Mouse (Mus musculus) forebrain, embryonic 11.5 days (tissue): ENCODE data around the gene Cdk2ap2. TPM values are rescaled to one million over a fixed set of nuclear protein-coding genes. Genes with fewer than 3 reads are reported as not detected.
"Not testable (repeated sequence)": the region's sequence is repeated elsewhere in the genome, so short reads cannot be mapped to it uniquely, and the experiment has no call there.

Experiments used
- ATAC-seq: fragments of 200-750 bp; cut with Nextera tagmentation; replicated peaks from 2 replicates; pipeline ENCODE4 v1.8.0; 2017; ENCODE audit warnings: moderate TSS enrichment; ENCODE audit not compliant: low FRiP score
- DNase-seq: peaks from one replicate; pipeline ENCODE4 v3.0.0-alpha.2; 2017; ENCODE audit warnings: low spot score
- H3K27ac ChIP-seq: fragments of 300-500 bp; sonication (generic); 2 replicates; pipeline ENCODE4 v1.5.1; 2014; ENCODE audit warnings: low read depth, low read length
- H3K27me3 ChIP-seq: fragments of 300-500 bp; sonication (generic); 2 replicates; pipeline ENCODE4 v1.6.1; 2014; ENCODE audit warnings: mild to moderate bottlenecking, low read length, mixed read lengths; ENCODE audit not compliant: control insufficient read depth, insufficient read depth
- H3K36me3 ChIP-seq: fragments of 300-500 bp; sonication (generic); 2 replicates; pipeline ENCODE4 v1.6.1; 2014; ENCODE audit warnings: mild to moderate bottlenecking, low read length, moderate library complexity, mixed read lengths; ENCODE audit not compliant: control insufficient read depth, insufficient read depth
- H3K4me1 ChIP-seq: fragments of 300-500 bp; sonication (generic); replicated peaks from 2 replicates; pipeline ENCODE4 v1.6.1; 2014; ENCODE audit warnings: low read length, mixed read lengths; ENCODE audit not compliant: control insufficient read depth, insufficient read depth
- H3K4me2 ChIP-seq: fragments of 300-500 bp; sonication (generic); 2 replicates; pipeline ENCODE4 v1.6.1; 2014; ENCODE audit warnings: low read depth, mild to moderate bottlenecking, low read length, moderate library complexity, mixed read lengths; ENCODE audit not compliant: severe bottlenecking
- H3K4me3 ChIP-seq: fragments of 300-500 bp; sonication (generic); 2 replicates; pipeline ENCODE4 v1.5.1; 2014; ENCODE audit warnings: low read depth, low read length
- H3K9ac ChIP-seq: fragments of 300-500 bp; sonication (generic); 2 replicates; pipeline ENCODE4 v1.6.1; 2014; ENCODE audit warnings: low read length
- H3K9me3 ChIP-seq: fragments of 300-500 bp; sonication (generic); 2 replicates; pipeline ENCODE4 v1.6.1; 2016; ENCODE audit warnings: low read length, mixed read lengths; ENCODE audit not compliant: control insufficient read depth
- WGBS: fragments of 180-500 bp; shearing (Covaris S2); extraction: QIAGEN DNeasy Blood & Tissue Kit; methylation state at CpG from one replicate; pipeline ENCODE4 v1.1.7; 2014; 5-methylcytosine and 5-hydroxymethylcytosine counted together
- polyA plus RNA-seq: library from polyadenylated mRNA; unstranded; fragments of >200 nt; fragmentation: Nextera tagmentation; extraction: Ambion mirVana; gene quantifications from 2 replicates; pipeline ENCODE4 v1.2.1, GENCODE M21; 2014

Cdk2ap2 gene
- polyA plus RNA-seq, result 73.6 and 83.9 TPM in 2 replicates

GRCm38 (mm10) chr19:4096642-4097440 is at the start of gene Cdk2ap2:
Gene Cdk2ap2, plus strand, starts transcription at chr19:4097182.
- H3K36me3 ChIP-seq, result no peaks in the 10 kb centered on the region
- peak; percentile 93 for ATAC-seq
- WGBS, result under 1% methylated on average over 65 of the region's 65 CpGs
- H3K4me3 ChIP-seq, result peak within 1 kb of the TSS; percentile 53
- no peaks in the 10 kb centered on the region for H3K9me3 ChIP-seq
- H3K9ac ChIP-seq, result peak within 1 kb of the TSS; percentile 62
- H3K4me2 ChIP-seq, result peak within 1 kb of the TSS; percentile 59
- H3K27me3 ChIP-seq, result peaks cover 9% of the 10 kb centered on the region; the same call in 1 of the 2 replicates
- H3K27ac ChIP-seq, result peak within 1 kb of the TSS; percentile 75
- DNase-seq, result peak; percentile 100
- H3K4me1 ChIP-seq, result peaks cover 24% of the 10 kb centered on the region

- H3K9me3 ChIP-seq, result no peaks in the 10 kb centered on the region
- no peak overlapping the region for H3K4me2 ChIP-seq
- no peak overlapping the region for H3K4me3 ChIP-seq
- 22% methylated on average over 4 of the region's 4 CpGs for WGBS
- no peaks in the 10 kb centered on the region for H3K36me3 ChIP-seq
- H3K27me3 ChIP-seq, result no peaks in the 10 kb centered on the region
- peak; percentile 88 for DNase-seq
- no peak for ATAC-seq
- no peaks in the 10 kb centered on the region for H3K4me1 ChIP-seq
- no peak overlapping the region for H3K27ac ChIP-seq
- H3K9ac ChIP-seq, result no peak overlapping the region
Observed at GRCm38 (mm10) chr19:4047859-4048258, 49.1 kb upstream of the Cdk2ap2 start.

- H3K4me3 ChIP-seq, result not testable (repeated sequence)
Observed at GRCm38 (mm10) chr19:4049069-4049468, 47.9 kb upstream of the Cdk2ap2 start.

GRCm38 (mm10) chr19:4051016-4051415 is 46.0 kb upstream of the Cdk2ap2 start:
- WGBS, result 95% methylated on average over 5 of the region's 5 CpGs
- Histone ChIP-seq H3K27me3 (no peaks in the 10 kb centered on the region), H3K4me1 (no peaks in the 10 kb centered on the region), H3K36me3 (no peaks in the 10 kb centered on the region), H3K27ac (no peak overlapping the region), H3K4me2 (no peak overlapping the region), H3K9ac (no peak overlapping the region), H3K9me3 (no peaks in the 10 kb centered on the region), H3K4me3 (no peak overlapping the region)
- no peak for ATAC-seq
- no peak for DNase-seq

More at GRCm38 (mm10) chr19:4049069-4049468, 47.9 kb upstream of the Cdk2ap2 start:
- not testable (repeated sequence) for H3K4me1 ChIP-seq, H3K36me3 ChIP-seq, H3K4me2 ChIP-seq, H3K9me3 ChIP-seq, H3K27me3 ChIP-seq, H3K27ac ChIP-seq, DNase-seq, H3K9ac ChIP-seq, ATAC-seq
- 84% methylated on average over 5 of the region's 5 CpGs for WGBS

GRCm38 (mm10) chr19:4051741-4052515 is 45.1 kb upstream of the Cdk2ap2 start:
- DNase-seq (peak; percentile 81), ATAC-seq (no peak)
- 59% methylated on average over 10 of the region's 10 CpGs for WGBS
- Histone ChIP-seq H3K27ac (no peak overlapping the region), H3K4me1 (no peaks in the 10 kb centered on the region), H3K9ac (no peak overlapping the region), H3K27me3 (no peaks in the 10 kb centered on the region), H3K36me3 (no peaks in the 10 kb centered on the region), H3K4me2 (no peak overlapping the region), H3K9me3 (no peaks in the 10 kb centered on the region), H3K4me3 (no peak overlapping the region)

- 83% methylated on average over 5 of the region's 5 CpGs for WGBS
- Histone ChIP-seq H3K9me3 (no peaks in the 10 kb centered on the region), H3K27me3 (no peaks in the 10 kb centered on the region), H3K4me2 (no peak overlapping the region), H3K9ac (no peak overlapping the region), H3K36me3 (no peaks in the 10 kb centered on the region), H3K4me1 (no peaks in the 10 kb centered on the region), H3K4me3 (no peak overlapping the region), H3K27ac (no peak overlapping the region)
- DNase-seq (no peak), ATAC-seq (no peak)
Observed at GRCm38 (mm10) chr19:4052516-4053030, 44.4 kb upstream of the Cdk2ap2 start.

- no peak overlapping the region for H3K4me3 ChIP-seq
- WGBS, result 93% methylated on average over 5 of the region's 5 CpGs
- H3K4me2 ChIP-seq, result no peak overlapping the region
- no peak for ATAC-seq
- no peaks in the 10 kb centered on the region for H3K9me3 ChIP-seq
- H3K9ac ChIP-seq, result no peak overlapping the region
- no peak for DNase-seq
- no peaks in the 10 kb centered on the region for H3K4me1 ChIP-seq
- no peak overlapping the region for H3K27ac ChIP-seq
- H3K27me3 ChIP-seq, result no peaks in the 10 kb centered on the region
- no peaks in the 10 kb centered on the region for H3K36me3 ChIP-seq
Observed at GRCm38 (mm10) chr19:4054613-4055012, 42.4 kb upstream of the Cdk2ap2 start.

- Histone ChIP-seq H3K27ac (no peak overlapping the region), H3K4me3 (no peak overlapping the region), H3K36me3 (no peaks in the 10 kb centered on the region), H3K4me1 (no peaks in the 10 kb centered on the region), H3K27me3 (no peaks in the 10 kb centered on the region), H3K4me2 (no peak overlapping the region), H3K9ac (no peak overlapping the region), H3K9me3 (no peaks in the 10 kb centered on the region)
- no peak for DNase-seq
- ATAC-seq, result no peak
- WGBS, result 71% methylated on average over 8 of the region's 8 CpGs
Observed at GRCm38 (mm10) chr19:4055216-4055946, 41.6 kb upstream of the Cdk2ap2 start.
